Mouse (Mus musculus) intestine, postnatal 0 days (tissue): ENCODE results near the gene Ccdc24. TPM values are rescaled to one million over a fixed set of nuclear protein-coding genes. Genes with fewer than 3 reads are reported as not detected.

Experiments
- ATAC-seq: fragments of 200-750 bp; cut with Nextera tagmentation; 2 replicates; pipeline ENCODE4 v1.8.0; 2017; ENCODE audit warnings: mild to moderate bottlenecking, moderate TSS enrichment, moderate library complexity
- H3K27ac ChIP-seq: fragments of 300-500 bp; sonication (generic); 2 replicates; pipeline ENCODE4 v1.5.1; 2014; ENCODE audit warnings: mild to moderate bottlenecking, low read depth, low read length, moderate library complexity
- H3K27me3 ChIP-seq: fragments of 300-500 bp; sonication (generic); replicated peaks from 2 replicates; pipeline ENCODE4 v1.6.1; 2014; ENCODE audit warnings: low read length, mixed read lengths; ENCODE audit not compliant: control insufficient read depth, insufficient read depth
- H3K36me3 ChIP-seq: fragments of 300-500 bp; sonication (generic); 2 replicates; pipeline ENCODE4 v1.6.1; 2014; ENCODE audit warnings: mild to moderate bottlenecking, moderate library complexity; ENCODE audit not compliant: control insufficient read depth, insufficient read depth
- H3K4me1 ChIP-seq: fragments of 300-500 bp; sonication (generic); replicated peaks from 2 replicates; pipeline ENCODE4 v1.6.1; 2014; ENCODE audit warnings: antibody characterized with exemption, low read length, mixed read lengths; ENCODE audit not compliant: control insufficient read depth, insufficient read depth
- H3K4me2 ChIP-seq: fragments of 300-500 bp; sonication (generic); replicated peaks from 2 replicates; pipeline ENCODE4 v1.6.1; 2014; ENCODE audit warnings: low read depth, mild to moderate bottlenecking, moderate library complexity
- H3K4me3 ChIP-seq: fragments of 300-500 bp; sonication (generic); 2 replicates; pipeline ENCODE4 v1.5.1; 2014; ENCODE audit warnings: low read depth, low read length
- H3K9ac ChIP-seq: fragments of 300-500 bp; sonication (generic); 2 replicates; pipeline ENCODE4 v1.6.1; 2014; ENCODE audit warnings: mild to moderate bottlenecking, low read depth, low read length
- H3K9me3 ChIP-seq: fragments of 300-500 bp; sonication (generic); 2 replicates; pipeline ENCODE4 v1.6.1; 2016; ENCODE audit warnings: mixed run types; ENCODE audit not compliant: control insufficient read depth
- CTCF ChIP-seq: sonication (generic); IDR thresholded peaks from 2 replicates; pipeline ENCODE4 v1.5.1; 2016; ENCODE audit warnings: low read depth, mild to moderate bottlenecking, control low read depth, antibody characterized with exemption, moderate library complexity
- WGBS: fragments of 180-500 bp; shearing (Covaris S2); extraction: QIAGEN DNeasy Blood & Tissue Kit; methylation state at CpG from one replicate; pipeline ENCODE4 v1.1.7; 2014; 5-methylcytosine and 5-hydroxymethylcytosine counted together
- polyA plus RNA-seq: library from polyadenylated mRNA; unstranded; fragments of >200 nt; fragmentation: Nextera tagmentation; extraction: Ambion mirVana; gene quantifications from 2 replicates; pipeline ENCODE4 v1.2.1, GENCODE M21; 2015

Gene Ccdc24
- polyA plus RNA-seq = 0.64 and 0.80 TPM in 2 replicates

DNA sequence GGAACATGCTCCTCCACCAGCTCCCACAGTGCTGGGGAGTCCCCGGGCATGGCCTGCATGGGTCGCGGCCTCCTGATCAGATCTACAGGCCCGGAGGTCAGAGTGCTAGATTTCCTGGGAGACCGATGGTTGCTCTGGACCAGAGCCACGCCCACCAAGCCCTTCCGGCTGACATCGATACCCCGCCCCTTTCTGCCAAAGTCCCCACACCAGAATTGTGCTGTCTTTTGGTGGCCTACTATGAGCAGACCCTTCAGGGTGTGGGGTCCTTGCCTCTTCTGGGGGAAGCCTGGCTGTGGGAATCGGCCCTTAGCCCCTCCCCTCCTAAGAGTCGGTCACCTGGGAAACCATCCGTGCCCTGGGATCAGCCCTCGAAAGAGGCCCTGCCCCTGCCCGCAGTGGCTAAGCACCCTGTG, at the start of gene Ccdc24:
Gene Ccdc24 (minus strand): TSS at position 87 of the 416 bp plus-strand sequence.
- no peak within 1 kb of the TSS for H3K27ac ChIP-seq
- TF ChIP-seq CTCF = no peak

DNA sequence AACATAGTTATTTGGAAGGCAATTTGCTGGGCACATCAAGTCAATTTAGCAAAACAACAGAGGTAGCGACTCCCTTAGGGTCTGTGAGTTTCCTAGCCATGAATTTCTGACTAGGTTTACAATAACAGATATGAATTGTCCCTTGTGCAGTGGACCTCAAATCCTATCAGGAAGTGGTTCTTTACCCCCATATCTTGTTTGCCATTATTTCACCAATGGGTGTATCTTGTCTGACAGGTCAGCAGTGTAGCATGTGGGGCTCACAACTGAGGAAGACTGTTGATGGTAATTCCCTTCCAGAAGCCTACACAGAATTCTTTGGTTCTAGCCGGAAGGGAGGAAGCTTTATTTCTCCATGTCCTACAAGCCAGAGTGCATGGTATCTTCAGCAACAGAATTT, 49.0 kb upstream of the Ccdc24 start:
- H3K9me3 ChIP-seq = no peaks in the 10 kb centered on the region
- no peak overlapping the region for H3K4me2 ChIP-seq
- no peak overlapping the region for H3K9ac ChIP-seq
- no peak overlapping the region for H3K4me3 ChIP-seq
- no peaks in the 10 kb centered on the region for H3K4me1 ChIP-seq
- ATAC-seq = no peak
- H3K27me3 ChIP-seq = peaks cover 16% of the 10 kb centered on the region
- TF ChIP-seq CTCF = no peak
- 84% methylated on average over 2 of the region's 2 CpGs for WGBS
- H3K27ac ChIP-seq = no peak overlapping the region
- H3K36me3 ChIP-seq = no peaks in the 10 kb centered on the region

More for the DNA sequence above, at the start of gene Ccdc24:
- Histone ChIP-seq H3K4me1 (peaks cover 7% of the 10 kb centered on the region; the same call in 1 of the 2 replicates), H3K4me3 (peak within 1 kb of the TSS; percentile 21), H3K4me2 (peak within 1 kb of the TSS; percentile 66), H3K9me3 (no peaks in the 10 kb centered on the region), H3K36me3 (0 out of 2 replicates have a peak, but pooled peaks cover 6% of the 10 kb centered on the region), H3K27me3 (no peaks in the 10 kb centered on the region), H3K9ac (0 out of 2 replicates have a peak within 1 kb of the TSS, but pooled peaks have one; percentile 11)
- ATAC-seq = peak; percentile 22; the same call in 1 of the 2 replicates
- 2% methylated on average over 14 of the region's 14 CpGs for WGBS

DNA sequence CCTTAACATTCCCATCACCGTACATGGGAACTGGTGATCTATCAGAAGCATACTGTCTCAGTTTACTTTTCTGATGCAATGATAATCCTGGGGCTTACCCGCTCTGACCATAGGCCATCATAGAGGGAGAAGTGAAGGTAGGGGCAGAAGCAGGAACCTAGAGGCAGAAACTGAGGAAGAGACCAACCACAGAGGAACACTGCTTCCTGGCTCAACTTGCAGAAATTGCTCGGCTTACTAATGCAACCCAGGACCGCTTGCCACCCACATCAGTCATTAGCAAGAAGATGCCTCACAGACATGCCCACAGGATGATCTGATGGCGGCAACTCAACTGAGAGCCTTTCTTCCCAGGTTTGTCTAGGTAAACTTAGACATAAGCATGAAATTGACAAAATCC, 46.4 kb upstream of the Ccdc24 start:
- H3K4me3 ChIP-seq = no peak overlapping the region
- peaks cover 11% of the 10 kb centered on the region for H3K4me1 ChIP-seq
- H3K9ac ChIP-seq = no peak overlapping the region
- H3K27ac ChIP-seq = no peak overlapping the region
- 70% methylated on average over 5 of the region's 5 CpGs for WGBS
- H3K27me3 ChIP-seq = no peaks in the 10 kb centered on the region
- no peak for TF ChIP-seq CTCF
- no peak overlapping the region for H3K4me2 ChIP-seq
- H3K9me3 ChIP-seq = no peaks in the 10 kb centered on the region
- no peak for ATAC-seq
- no peaks in the 10 kb centered on the region for H3K36me3 ChIP-seq

DNA sequence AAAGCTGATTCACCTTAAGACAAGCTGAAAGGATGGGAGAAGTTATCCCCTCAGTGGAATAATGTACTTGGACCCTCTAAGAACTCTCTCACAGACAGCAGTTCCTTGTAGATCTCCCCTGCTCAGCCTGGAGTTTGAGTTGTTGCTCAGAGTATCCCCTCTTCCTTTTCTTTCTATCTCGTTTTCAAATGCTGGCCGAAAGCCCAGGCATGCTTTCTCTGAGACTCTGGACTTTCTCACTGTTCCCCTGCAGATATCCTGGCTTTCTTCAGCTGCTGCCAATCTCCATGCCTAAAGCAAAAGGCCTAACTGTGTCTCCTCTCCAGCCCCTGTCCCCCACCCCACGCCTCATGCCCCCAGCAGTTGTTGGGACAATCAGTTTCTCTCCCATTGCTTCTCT, 45.9 kb upstream of the Ccdc24 start:
- H3K27ac ChIP-seq = no peak overlapping the region; the same call in 1 of the 2 replicates
- H3K36me3 ChIP-seq = no peaks in the 10 kb centered on the region
- peaks cover 11% of the 10 kb centered on the region for H3K4me1 ChIP-seq
- H3K4me3 ChIP-seq = no peak overlapping the region
- no peak overlapping the region for H3K4me2 ChIP-seq
- no peak for ATAC-seq
- H3K9ac ChIP-seq = no peak overlapping the region
- no peaks in the 10 kb centered on the region for H3K27me3 ChIP-seq
- H3K9me3 ChIP-seq = no peaks in the 10 kb centered on the region
- 48% methylated on average over 3 of the region's 3 CpGs for WGBS
- no peak for TF ChIP-seq CTCF

DNA sequence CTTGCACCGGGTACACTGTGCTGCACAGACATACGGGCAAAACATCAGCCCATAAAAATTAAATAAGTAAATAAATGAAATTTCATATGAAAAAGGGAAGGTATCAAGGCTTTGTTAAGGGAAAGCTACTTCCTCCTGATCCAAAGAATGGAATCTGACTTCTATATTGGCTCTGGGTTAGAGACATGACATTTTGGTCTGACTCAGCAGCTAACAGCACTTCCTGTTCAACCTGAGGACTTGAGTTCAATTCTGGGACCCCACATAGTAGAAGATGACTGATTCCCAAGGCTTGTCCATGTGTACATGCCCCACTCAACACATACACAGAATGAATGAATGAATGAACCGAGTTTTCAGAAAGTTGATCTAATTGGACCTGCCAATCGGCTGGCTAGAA, 45.5 kb upstream of the Ccdc24 start:
- Histone ChIP-seq H3K27ac (no peak overlapping the region), H3K9ac (no peak overlapping the region), H3K4me3 (no peak overlapping the region), H3K4me2 (no peak overlapping the region), H3K9me3 (no peaks in the 10 kb centered on the region), H3K4me1 (peaks cover 11% of the 10 kb centered on the region), H3K27me3 (no peaks in the 10 kb centered on the region), H3K36me3 (no peaks in the 10 kb centered on the region)
- 81% methylated on average over 4 of the region's 4 CpGs for WGBS
- no peak for TF ChIP-seq CTCF
- no peak for ATAC-seq

DNA sequence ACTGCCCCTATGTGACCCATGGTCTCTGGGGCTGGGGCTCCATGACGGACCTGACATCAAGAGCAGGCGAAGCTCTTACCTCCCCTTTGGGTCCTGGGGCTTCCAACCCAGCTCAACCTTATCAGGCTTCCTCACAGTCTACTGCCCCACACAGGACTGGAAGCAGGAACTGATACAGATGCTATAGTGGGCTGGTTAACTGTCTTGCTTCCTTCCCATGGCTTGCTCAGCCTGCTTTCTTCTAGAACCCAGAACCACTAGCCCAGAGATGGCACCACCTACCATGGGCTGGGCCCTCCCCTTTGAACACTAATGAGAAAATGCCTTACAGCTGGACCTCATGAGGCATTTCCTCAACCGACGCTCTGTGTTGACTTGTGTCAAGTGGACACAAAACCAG, 45.0 kb upstream of the Ccdc24 start:
- H3K36me3 ChIP-seq = 0 out of 2 replicates have a peak, but pooled peaks cover under 1% of the 10 kb centered on the region
- 87% methylated on average over 4 of the region's 4 CpGs for WGBS
- no peak overlapping the region for H3K4me3 ChIP-seq
- no peaks in the 10 kb centered on the region for H3K9me3 ChIP-seq
- H3K4me2 ChIP-seq = no peak overlapping the region
- H3K27ac ChIP-seq = no peak overlapping the region
- H3K9ac ChIP-seq = no peak overlapping the region
- no peak for ATAC-seq
- H3K4me1 ChIP-seq = peaks cover 11% of the 10 kb centered on the region
- H3K27me3 ChIP-seq = no peaks in the 10 kb centered on the region
- no peak for TF ChIP-seq CTCF

DNA sequence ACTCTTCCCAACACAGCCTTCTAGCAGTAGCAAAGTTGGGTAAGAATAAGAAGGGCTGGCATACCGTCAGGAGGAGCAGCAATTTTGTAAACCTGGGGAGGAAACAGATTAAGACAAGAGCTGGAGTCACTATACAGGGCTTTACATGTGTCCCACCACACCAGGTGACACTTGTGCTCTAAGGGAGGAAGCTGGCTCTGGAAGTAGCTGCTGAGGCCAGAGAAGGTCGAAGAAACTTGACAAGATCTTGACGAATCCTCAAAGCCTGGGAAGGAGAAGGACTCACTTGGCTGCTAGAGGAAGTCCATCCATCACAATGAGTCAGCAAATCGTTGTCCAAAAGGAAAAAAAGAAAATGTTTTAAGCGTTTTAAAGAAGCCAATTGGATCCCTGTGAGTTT, 44.0 kb upstream of the Ccdc24 start:
- Histone ChIP-seq H3K9me3 (no peaks in the 10 kb centered on the region), H3K4me2 (no peak overlapping the region), H3K4me1 (peaks cover 11% of the 10 kb centered on the region), H3K27me3 (no peaks in the 10 kb centered on the region), H3K27ac (no peak overlapping the region), H3K9ac (no peak overlapping the region), H3K36me3 (peaks cover 10% of the 10 kb centered on the region; the same call in 1 of the 2 replicates), H3K4me3 (no peak overlapping the region)
- no peak for ATAC-seq
- WGBS = 69% methylated on average over 5 of the region's 5 CpGs
- TF ChIP-seq CTCF = no peak
